Mouse (Mus musculus) CH12.LX (cell line): Measurements from ENCODE around the gene Fndc10.

Experiments used
- CTCF ChIP-seq, 2 experiments: IDR thresholded peaks in 1 of 2; conservative IDR thresholded peaks in 1 of 2; 2 replicates each; pipeline ENCODE4 v1.5.1; 2011 to 2012; ENCODE audit warnings: low read depth in 2 of 2, low read length in 2 of 2, improper control_type of control experiment in 1 of 2, inconsistent platforms in 1 of 2, mild to moderate bottlenecking in 1 of 2, moderate library complexity in 1 of 2
- MAX ChIP-seq: IDR thresholded peaks from 2 replicates; pipeline ENCODE4 v1.6.1; 2011; ENCODE audit warnings: low read length, improper control_type of control experiment
- POLR2A ChIP-seq: IDR thresholded peaks from 2 replicates; pipeline ENCODE4 v1.6.1; 2011; ENCODE audit warnings: low read depth, mild to moderate bottlenecking, improper control_type of control experiment, low read length

DNA sequence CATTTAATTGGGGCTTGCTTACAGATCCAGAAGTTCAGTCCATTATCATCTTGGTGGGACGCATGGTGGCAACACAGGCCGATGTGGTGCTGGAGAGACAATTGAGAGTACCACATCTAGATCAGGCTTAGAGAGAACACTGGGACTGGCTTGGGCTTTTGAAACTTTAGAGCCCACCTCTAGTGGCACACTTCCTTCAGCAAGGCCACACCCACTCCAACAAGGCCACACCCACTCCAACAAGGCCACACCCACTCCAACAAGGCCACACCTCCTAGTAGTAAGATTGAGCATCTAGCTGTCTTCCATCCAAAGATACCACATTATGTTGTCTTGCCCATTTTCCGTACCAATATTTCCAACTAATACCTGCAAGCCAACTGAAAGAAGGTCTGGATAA lies 1.7 kb upstream of the Fndc10 start:
- TF ChIP-seq POLR2A (no peak), CTCF (conservative IDR thresholded peaks at IDR 0.05 in 1 of 2, IDR thresholded peaks at IDR 0.05 in 1 of 2; ENCODE audit: low read depth in 2 of 2, low read length in 2 of 2) (no peak), MAX (no peak)
